Mouse (Mus musculus) hindbrain, embryonic 15.5 days (tissue): ENCODE data around the gene Spindoc. TPM values are rescaled to one million over a fixed set of nuclear protein-coding genes. Genes with fewer than 3 reads are reported as not detected.
A peak's percentile ranks its signal among the peaks of the same experiment; 100 is the strongest.

Source experiments
- ATAC-seq: fragments of 200-750 bp; cut with Nextera tagmentation; 2 replicates; pipeline ENCODE4 v1.8.0; 2017; ENCODE audit warnings: low read depth, moderate number of reproducible peaks, moderate TSS enrichment; ENCODE audit not compliant: low FRiP score
- H3K27ac ChIP-seq: fragments of 300-500 bp; sonication (generic); replicated peaks from 2 replicates; pipeline ENCODE4 v1.5.1; 2015; ENCODE audit warnings: mild to moderate bottlenecking, inconsistent platforms
- H3K27me3 ChIP-seq: fragments of 300-500 bp; sonication (generic); 2 replicates; pipeline ENCODE4 v1.6.1; 2015; ENCODE audit warnings: control low read depth, inconsistent platforms
- H3K36me3 ChIP-seq: fragments of 300-500 bp; sonication (generic); 2 replicates; pipeline ENCODE4 v1.6.1; 2015; ENCODE audit warnings: control low read depth, inconsistent platforms
- H3K4me1 ChIP-seq: fragments of 300-500 bp; sonication (generic); replicated peaks from 2 replicates; pipeline ENCODE4 v1.6.1; 2015; ENCODE audit warnings: control low read depth, inconsistent platforms
- H3K4me2 ChIP-seq: fragments of 300-500 bp; sonication (generic); 2 replicates; pipeline ENCODE4 v1.6.1; 2015; ENCODE audit warnings: moderate library complexity, mild to moderate bottlenecking, inconsistent platforms
- H3K4me3 ChIP-seq: fragments of 300-500 bp; sonication (generic); 2 replicates; pipeline ENCODE4 v1.5.1; 2015; ENCODE audit warnings: mild to moderate bottlenecking, inconsistent platforms
- H3K9ac ChIP-seq: fragments of 300-500 bp; sonication (generic); 2 replicates; pipeline ENCODE4 v1.6.1; 2015; ENCODE audit warnings: inconsistent platforms
- H3K9me3 ChIP-seq: fragments of 300-500 bp; sonication (generic); 2 replicates; pipeline ENCODE4 v1.6.1; 2016; ENCODE audit warnings: control low read depth, inconsistent platforms
- WGBS: fragments of 180-500 bp; shearing (Covaris S2); methylation state at CpG from one replicate; pipeline ENCODE4 v1.1.7; 2015; 5-methylcytosine and 5-hydroxymethylcytosine counted together
- polyA plus RNA-seq: library from polyadenylated mRNA; unstranded; fragments of >200 nt; fragmentation: Nextera tagmentation; extraction: Ambion mirVana; gene quantifications from 2 replicates; pipeline ENCODE4 v1.2.1, GENCODE M21; 2015

The Spindoc gene
- polyA plus RNA-seq, 1 experiment from 2014 or later, result 28.9 TPM

GRCm38 (mm10) chr19:7316822-7317221, 66.0 kb downstream of the Spindoc start:
- no peaks in the 10 kb centered on the region for H3K9me3 ChIP-seq
- WGBS, result 88% methylated on average over 4 of the region's 4 CpGs
- no peak overlapping the region for H3K9ac ChIP-seq
- no peak overlapping the region for H3K4me3 ChIP-seq
- no peak for ATAC-seq
- no peaks in the 10 kb centered on the region for H3K27me3 ChIP-seq
- no peak overlapping the region for H3K27ac ChIP-seq
- H3K4me2 ChIP-seq, result no peak overlapping the region
- no peaks in the 10 kb centered on the region for H3K36me3 ChIP-seq
- peaks cover 21% of the 10 kb centered on the region for H3K4me1 ChIP-seq

GRCm38 (mm10) chr19:7315587-7315984, 67.2 kb downstream of the Spindoc start:
- WGBS, result 78% methylated on average over 4 of the region's 4 CpGs
- Histone ChIP-seq H3K27ac (no peak overlapping the region), H3K27me3 (no peaks in the 10 kb centered on the region), H3K36me3 (no peaks in the 10 kb centered on the region), H3K4me2 (no peak overlapping the region), H3K4me1 (peaks cover 32% of the 10 kb centered on the region), H3K9me3 (no peaks in the 10 kb centered on the region), H3K4me3 (no peak overlapping the region), H3K9ac (no peak overlapping the region)
- no peak for ATAC-seq

DNA sequence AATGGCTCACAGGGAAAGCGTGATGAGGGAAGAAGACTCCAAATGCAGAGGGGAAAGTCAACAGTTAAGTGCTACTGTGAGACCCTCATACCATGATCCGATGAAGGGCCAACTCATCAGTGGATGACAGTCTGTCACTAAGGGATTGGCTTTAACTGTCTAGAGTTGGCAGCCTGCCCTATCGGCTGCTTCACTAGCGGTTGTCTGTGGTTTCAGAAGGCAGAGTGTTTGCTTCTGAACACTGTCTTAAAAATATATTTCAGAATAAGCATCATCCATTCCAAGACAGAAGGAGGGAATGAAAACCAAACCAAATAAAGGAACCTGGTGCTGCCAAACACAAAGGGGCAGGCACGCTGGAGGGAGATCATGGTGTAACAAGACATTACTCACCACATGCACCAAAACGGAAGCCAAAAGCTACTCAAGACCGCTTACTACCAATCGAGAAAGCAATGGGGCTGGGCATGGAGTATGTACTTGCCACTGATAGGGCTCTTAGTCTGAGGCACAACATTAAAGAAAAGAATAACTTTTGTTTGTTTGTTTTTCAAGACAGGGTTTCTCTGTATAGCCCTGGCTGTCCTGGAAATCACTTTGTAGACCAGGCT, 67.7 kb downstream of the Spindoc start:
- Histone ChIP-seq H3K4me1 (peaks cover 37% of the 10 kb centered on the region), H3K27me3 (no peaks in the 10 kb centered on the region), H3K27ac (no peak overlapping the region), H3K9ac (no peak overlapping the region), H3K9me3 (no peaks in the 10 kb centered on the region), H3K4me3 (no peak overlapping the region), H3K4me2 (no peak overlapping the region), H3K36me3 (no peaks in the 10 kb centered on the region)
- no peak for ATAC-seq
- 66% methylated on average over 8 of the region's 8 CpGs for WGBS

- Histone ChIP-seq H3K36me3 (no peaks in the 10 kb centered on the region), H3K4me1 (peaks cover 51% of the 10 kb centered on the region), H3K27ac (no peak overlapping the region), H3K9me3 (no peaks in the 10 kb centered on the region), H3K4me3 (no peak overlapping the region), H3K4me2 (no peak overlapping the region), H3K9ac (no peak overlapping the region), H3K27me3 (no peaks in the 10 kb centered on the region)
- WGBS, result 73% methylated on average over 2 of the region's 2 CpGs
- no peak for ATAC-seq
Observed at GRCm38 (mm10) chr19:7313660-7314059, 69.1 kb downstream of the Spindoc start.

GRCm38 (mm10) chr19:7311306-7311705, 71.5 kb downstream of the Spindoc start:
- H3K36me3 ChIP-seq, result no peaks in the 10 kb centered on the region
- H3K27me3 ChIP-seq, result no peaks in the 10 kb centered on the region
- H3K9ac ChIP-seq, result no peak overlapping the region
- no peaks in the 10 kb centered on the region for H3K9me3 ChIP-seq
- H3K4me3 ChIP-seq, result no peak overlapping the region
- H3K4me2 ChIP-seq, result no peak overlapping the region
- no peak for ATAC-seq
- 45% methylated on average over 10 of the region's 10 CpGs for WGBS
- H3K4me1 ChIP-seq, result peaks cover 70% of the 10 kb centered on the region
- H3K27ac ChIP-seq, result peak overlapping the region; percentile 51; the same call in 1 of the 2 replicates

DNA sequence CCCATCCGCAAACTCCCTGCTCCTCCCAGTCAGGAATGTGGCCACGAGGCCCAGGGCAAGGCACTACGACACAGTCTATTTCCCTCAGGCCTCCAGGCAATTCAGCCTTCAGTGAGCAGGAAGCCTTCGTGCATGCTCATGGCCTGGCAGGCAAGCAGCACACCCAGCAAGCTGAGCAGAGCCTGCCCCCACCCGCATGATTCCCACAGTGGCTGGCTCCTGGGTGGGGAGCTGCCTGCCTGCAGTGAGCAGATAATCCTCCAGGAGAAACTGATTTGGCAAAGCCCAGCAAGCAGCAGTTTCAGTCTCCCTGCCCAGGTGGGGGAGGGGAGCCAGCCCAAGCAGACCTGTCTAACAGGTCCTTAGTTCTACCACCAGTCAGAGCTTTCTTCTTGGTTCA, 72.1 kb downstream of the Spindoc start:
- no peak overlapping the region for H3K4me3 ChIP-seq
- ATAC-seq, result no peak
- peak overlapping the region; percentile 51 for H3K27ac ChIP-seq
- no peaks in the 10 kb centered on the region for H3K36me3 ChIP-seq
- no peak overlapping the region for H3K9ac ChIP-seq
- 23% methylated on average over 5 of the region's 5 CpGs for WGBS
- H3K9me3 ChIP-seq, result no peaks in the 10 kb centered on the region
- no peak overlapping the region for H3K4me2 ChIP-seq
- H3K4me1 ChIP-seq, result peaks cover 70% of the 10 kb centered on the region
- no peaks in the 10 kb centered on the region for H3K27me3 ChIP-seq

- no peak overlapping the region for H3K4me2 ChIP-seq
- H3K9ac ChIP-seq, result no peak overlapping the region
- H3K27ac ChIP-seq, result 0 out of 2 replicates have a peak overlapping the region, but pooled peaks have one; percentile 51
- 82% methylated on average over 2 of the region's 2 CpGs for WGBS
- no peak for ATAC-seq
- peaks cover 67% of the 10 kb centered on the region for H3K4me1 ChIP-seq
- H3K9me3 ChIP-seq, result no peaks in the 10 kb centered on the region
- no peaks in the 10 kb centered on the region for H3K27me3 ChIP-seq
- H3K4me3 ChIP-seq, result no peak overlapping the region
- no peaks in the 10 kb centered on the region for H3K36me3 ChIP-seq
Observed at GRCm38 (mm10) chr19:7309738-7310330, 73.0 kb downstream of the Spindoc start.

DNA sequence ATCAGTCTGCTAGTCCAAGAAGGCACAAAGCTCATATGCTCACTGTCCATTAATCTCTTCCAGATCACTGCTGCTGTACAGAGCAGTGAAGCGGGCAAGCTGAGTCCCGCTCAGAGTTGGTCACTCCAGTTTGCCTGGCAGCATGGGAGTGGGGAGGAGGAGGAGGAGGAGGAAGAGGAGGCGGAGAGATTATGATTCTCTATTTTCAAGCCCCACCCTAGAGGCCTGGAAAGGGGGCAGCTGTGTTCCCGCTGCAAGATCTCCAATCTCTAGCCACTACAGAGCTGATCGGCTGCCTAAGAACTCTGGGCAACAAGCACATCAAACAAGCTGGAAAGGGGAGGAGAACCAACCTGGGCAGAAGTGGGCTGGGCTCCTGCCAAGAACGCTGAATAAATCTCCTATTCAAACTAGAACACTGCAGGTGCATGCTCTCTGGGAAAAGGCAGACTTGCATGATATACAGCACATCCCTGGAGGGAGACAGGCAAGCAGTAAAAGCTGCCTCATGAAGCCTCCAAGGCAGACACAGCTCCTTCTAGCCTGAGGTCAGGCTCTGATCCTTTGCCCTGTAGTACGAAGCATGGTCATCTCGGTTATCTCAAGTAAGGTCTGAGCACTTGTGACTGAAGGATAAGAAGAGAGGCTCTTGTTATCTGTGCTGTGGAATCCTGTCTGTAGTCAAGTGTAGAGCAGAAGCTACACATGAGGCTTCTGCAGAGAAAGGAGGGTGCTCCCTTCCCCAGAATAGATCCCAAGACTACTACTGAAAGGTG, 74.6 kb downstream of the Spindoc start:
- WGBS, result 48% methylated on average over 8 of the region's 8 CpGs
- no peak overlapping the region for H3K9ac ChIP-seq
- H3K27me3 ChIP-seq, result no peaks in the 10 kb centered on the region
- H3K27ac ChIP-seq, result no peak overlapping the region; the same call in 1 of the 2 replicates
- peaks cover 71% of the 10 kb centered on the region for H3K4me1 ChIP-seq
- H3K36me3 ChIP-seq, result no peaks in the 10 kb centered on the region
- no peaks in the 10 kb centered on the region for H3K9me3 ChIP-seq
- no peak overlapping the region for H3K4me3 ChIP-seq
- H3K4me2 ChIP-seq, result no peak overlapping the region
- ATAC-seq, result peak; percentile 72

DNA sequence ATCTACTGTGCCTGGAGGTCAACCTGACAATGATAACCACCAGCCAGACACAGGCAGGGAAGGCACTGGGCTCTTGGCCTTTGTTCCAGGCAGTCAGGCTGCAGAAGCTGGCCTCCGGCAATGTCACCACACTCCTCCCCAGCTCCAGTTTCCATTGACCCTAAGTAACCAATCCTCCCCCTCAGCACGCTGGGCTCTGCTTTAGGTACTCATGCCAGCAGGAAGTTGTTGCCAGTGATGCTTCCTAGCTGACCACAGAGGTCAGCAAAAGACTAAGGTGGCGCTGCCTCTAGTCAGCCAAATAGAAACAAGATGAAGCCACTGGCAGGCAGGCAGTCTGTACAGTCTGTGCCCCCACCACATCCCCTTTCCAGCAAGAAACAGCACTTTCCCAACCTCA, 75.8 kb downstream of the Spindoc start:
- H3K4me3 ChIP-seq, result no peak overlapping the region
- H3K36me3 ChIP-seq, result no peaks in the 10 kb centered on the region
- no peaks in the 10 kb centered on the region for H3K9me3 ChIP-seq
- no peak for ATAC-seq
- H3K4me2 ChIP-seq, result no peak overlapping the region
- H3K27ac ChIP-seq, result no peak overlapping the region
- no peak overlapping the region for H3K9ac ChIP-seq
- peaks cover 67% of the 10 kb centered on the region for H3K4me1 ChIP-seq
- H3K27me3 ChIP-seq, result no peaks in the 10 kb centered on the region
- 68% methylated on average over 3 of the region's 3 CpGs for WGBS

DNA sequence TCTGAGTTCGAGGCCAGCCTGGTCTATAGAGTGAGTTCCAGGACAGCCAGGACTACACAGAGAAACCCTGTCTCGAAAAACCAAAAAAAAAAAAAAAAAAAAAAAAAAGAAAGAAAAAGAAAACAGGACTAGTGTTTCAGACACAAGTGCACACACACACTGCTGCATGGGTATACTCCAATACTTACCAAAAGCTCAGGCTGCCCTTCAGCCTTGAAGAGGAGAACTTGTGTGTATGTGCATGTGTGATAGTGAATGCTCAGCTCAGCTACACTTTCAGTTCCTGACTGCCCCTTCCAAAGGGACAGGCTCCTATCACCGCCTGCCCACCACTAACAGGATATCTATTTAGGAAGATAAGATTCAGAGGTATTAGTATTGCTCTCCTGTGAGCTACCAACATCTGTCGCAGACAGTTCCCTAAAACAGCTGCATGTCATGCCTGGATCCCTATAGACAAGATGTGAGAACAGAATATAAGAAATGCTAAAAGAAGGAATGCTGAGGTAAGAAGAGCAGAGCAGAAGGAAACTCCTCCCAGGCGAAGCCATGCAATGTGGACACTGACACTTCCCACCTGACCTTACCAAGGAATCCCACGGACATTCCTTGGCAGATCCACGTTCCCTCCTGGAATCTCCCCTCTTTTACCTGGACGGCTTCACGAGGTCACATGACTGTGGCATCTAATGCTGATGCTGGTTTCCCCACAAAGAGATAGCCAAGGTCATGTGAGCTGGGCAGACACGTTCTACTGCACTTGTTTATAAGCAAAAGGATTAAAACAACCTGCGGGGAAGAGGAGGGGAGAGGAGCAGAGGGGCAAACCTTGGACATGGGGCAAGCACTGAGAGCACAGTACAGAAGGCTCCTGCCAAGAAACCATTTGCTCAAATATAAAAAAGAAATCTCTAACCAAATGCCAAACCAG, 77.1 kb downstream of the Spindoc start:
- Histone ChIP-seq H3K4me3 (no peak overlapping the region), H3K27me3 (no peaks in the 10 kb centered on the region), H3K9ac (no peak overlapping the region), H3K4me1 (peaks cover 55% of the 10 kb centered on the region), H3K36me3 (no peaks in the 10 kb centered on the region), H3K27ac (no peak overlapping the region), H3K4me2 (no peak overlapping the region), H3K9me3 (no peaks in the 10 kb centered on the region)
- 85% methylated on average over 11 of the region's 11 CpGs for WGBS
- no peak for ATAC-seq

GRCm38 (mm10) chr19:7304801-7305200, 78.0 kb downstream of the Spindoc start:
- Histone ChIP-seq H3K9me3 (no peaks in the 10 kb centered on the region), H3K4me2 (no peak overlapping the region), H3K9ac (no peak overlapping the region), H3K4me1 (peaks cover 47% of the 10 kb centered on the region), H3K36me3 (no peaks in the 10 kb centered on the region), H3K27ac (no peak overlapping the region), H3K27me3 (no peaks in the 10 kb centered on the region), H3K4me3 (no peak overlapping the region)
- WGBS, result 68% methylated on average over 2 of the region's 2 CpGs
- no peak for ATAC-seq
